Mouse (Mus musculus) layer of hippocampus, adult 9-10 months (tissue): ENCODE measurements around the gene Serpine2.

Source experiments
- DNase-seq: peaks from one replicate; pipeline ENCODE4 v3.0.0; 2022; ENCODE audit warnings: low spot score

Serpine2 gene

DNA sequence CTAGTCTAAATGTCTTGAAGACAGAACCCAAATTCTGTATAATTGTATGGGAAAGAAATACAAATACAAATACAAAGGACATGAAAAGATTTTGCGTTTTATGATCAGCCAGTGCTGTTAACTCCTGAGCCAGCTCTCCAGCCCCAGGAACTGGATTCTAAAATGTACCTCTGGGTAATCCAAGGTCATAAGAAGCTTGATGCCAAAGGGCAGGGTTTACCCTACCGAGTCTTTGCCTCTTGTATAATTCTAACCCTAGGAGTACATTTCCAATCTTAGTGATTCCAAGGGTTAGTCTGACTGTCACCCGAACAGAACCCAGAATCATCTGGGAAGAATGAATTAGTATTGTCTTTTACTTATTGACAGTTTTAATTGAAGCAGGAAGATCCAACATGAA lies 45.5 kb downstream of the Serpine2 start:
- no peak for DNase-seq

DNA sequence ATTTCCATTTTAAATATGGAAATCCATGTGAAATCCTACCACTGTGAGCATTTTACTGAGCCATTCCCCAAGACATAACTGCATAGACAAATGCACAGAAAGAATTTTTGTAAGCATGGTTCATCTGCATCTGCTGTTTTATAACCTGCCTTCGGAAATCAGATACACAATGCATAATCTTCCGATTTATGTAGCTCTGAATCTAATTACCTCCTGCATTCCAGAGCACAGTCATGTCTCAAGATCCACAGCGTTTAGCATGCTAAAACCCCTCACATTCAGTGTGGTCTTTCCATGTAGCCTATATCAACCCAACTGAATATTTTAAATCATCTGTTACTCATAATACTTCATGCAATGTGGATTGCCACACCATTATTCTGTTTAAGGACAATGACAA lies 51.5 kb downstream of the Serpine2 start:
- DNase-seq: no peak

DNA sequence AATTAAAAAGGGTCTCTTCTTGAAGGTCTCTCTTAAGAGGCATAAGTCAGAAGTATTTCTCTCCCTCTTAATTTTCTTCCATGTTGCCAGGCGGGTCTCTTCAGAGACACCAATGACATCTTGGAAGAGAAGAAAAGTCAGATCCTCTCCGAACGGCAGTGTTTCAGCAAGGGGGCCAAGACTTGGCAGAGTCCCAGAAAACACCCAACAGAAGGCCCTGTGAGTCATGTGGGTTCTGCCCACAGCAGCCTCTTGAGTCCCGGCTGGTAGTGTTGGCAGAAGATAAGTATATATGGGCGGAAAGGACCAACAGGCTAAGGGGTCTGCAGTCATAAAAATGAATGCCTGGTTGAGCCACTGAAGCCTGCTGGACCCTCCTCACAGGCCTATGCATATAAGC lies 54.1 kb downstream of the Serpine2 start:
- DNase-seq: no peak

DNA sequence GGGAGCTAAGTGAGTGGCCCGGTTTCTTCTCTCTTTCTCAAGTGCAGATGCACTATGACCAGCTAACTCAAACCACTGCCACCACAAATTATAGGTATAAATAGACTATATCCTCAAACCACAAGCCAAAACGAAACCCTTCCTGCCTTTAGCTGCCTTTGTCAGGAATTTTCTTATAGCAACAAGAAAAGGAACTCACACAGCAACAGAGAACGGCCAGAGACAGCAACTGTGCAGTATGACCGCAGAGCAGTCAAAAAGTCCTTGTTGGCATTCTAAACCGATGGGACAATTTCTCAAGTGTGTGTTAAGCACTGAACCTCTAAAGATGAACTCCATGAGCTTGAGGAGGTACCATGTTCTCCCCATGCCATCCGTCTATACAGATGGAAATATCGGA lies 57.4 kb downstream of the Serpine2 start:
- no peak for DNase-seq

DNA sequence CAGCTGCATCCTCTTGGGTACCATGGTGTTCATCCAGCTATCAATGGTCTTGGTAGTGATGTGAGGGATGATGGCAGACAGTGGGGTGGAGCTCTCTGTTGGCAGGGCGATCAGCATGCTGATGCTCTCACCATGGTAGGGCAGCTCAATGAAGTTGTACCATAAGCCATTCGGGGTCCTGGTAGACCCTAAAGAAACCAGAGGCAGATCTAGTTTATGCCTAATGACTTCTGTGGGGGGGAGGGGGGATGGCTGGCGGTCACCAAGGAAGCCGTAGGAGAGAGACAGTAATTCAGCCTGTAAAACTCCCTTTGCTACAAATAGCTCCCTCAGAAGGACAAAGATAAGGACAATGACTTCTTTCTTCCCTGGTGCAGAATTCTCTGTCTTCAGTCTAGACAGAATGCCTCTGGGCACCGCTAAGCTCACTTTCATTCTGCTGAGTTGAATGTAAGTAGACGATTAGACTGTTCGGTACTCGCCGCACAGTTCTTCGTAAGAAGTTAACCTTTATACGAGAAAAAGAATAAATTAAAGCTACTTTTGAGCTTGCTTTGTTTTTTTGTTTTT lies 58.0 kb downstream of the Serpine2 start:
- DNase-seq: no peak

DNA sequence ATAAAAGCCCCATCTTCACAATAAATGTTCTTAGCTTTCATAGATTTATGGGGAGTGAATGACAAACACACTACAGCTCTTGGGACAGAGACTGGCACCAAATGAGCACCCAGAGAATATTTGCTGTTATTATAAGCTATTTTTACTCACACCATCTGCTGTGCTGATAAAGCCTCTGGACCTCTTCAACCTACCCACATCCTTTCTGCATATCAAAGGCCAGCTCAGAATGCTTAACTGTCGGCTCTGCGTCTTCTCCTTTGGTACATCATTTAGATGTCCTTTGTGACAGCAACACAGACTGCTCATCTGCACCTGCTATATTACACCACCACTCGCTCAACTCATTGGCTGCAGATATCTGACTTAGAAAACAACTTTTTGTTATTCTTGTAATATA lies 63.9 kb downstream of the Serpine2 start:
- no peak for DNase-seq

DNA sequence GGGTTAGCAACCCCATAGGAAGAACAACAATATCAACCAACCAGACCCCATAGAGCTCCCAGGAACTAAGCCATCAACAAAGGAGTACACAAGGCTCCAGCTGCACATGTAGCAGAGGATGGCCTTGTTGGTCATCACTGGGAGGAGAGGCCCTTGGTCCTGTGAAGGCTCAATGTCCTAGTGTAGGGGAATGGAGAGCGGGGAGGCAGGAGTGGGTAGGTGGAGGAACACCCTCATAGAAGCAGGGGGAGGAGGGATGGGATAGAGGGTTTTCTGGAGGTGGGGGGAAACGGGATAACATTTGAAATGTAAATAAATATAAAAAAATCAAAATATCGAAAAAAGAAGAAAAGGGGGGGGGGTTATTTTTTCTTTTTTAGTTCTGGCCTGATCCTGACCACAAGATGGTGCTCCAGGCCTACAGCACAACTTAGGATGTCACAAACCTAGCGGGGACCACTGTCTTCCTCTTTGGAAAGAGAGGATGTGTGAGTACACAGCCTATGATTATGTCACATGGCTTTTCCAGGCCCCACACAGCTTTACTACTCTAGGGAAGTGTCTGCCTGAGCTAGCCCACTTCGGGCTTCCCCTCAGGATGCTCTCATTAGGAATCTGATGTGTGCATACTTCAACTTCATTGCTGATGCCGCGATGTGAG lies 74.6 kb downstream of the Serpine2 start:
- no peak for DNase-seq

DNA sequence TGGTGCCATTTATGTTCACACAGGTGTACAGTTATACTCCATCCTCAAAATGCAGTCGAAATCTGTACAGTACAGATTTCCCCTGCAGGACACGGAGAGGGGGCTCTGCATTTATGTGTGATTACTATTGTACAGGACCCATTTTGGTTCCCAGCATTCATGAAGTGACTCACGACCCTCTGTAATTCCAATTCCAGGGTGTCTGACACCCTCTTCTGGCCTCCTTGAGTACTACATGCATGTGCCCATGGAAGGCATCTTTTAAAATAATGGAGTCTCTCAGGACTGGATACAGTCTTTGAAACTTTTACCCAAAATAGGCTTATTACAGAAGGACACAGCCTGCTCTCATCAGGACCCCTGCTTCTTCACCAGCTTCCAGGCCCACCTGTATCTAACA lies 78.5 kb downstream of the Serpine2 start:
- DNase-seq: no peak

DNA sequence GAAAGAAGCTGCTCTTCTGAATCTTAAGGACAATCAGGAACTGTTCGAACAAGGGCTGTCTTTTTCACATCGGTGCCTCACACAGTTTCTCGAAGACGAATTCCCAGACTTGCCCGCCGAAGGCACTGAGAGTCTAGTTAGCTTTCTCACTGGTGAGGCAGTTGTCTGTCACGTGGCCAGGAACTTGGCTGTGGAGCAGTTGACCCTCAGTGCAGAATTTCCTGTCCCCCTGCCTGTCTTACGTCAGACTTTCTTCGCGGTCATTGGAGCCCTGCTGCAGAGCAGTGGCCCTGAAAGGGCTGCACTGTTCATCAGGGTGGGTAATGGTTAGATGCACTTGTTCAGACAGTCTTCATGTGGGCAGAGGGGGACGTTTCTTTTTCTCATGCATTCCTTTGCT lies 83.0 kb downstream of the Serpine2 start:
- no peak for DNase-seq

DNA sequence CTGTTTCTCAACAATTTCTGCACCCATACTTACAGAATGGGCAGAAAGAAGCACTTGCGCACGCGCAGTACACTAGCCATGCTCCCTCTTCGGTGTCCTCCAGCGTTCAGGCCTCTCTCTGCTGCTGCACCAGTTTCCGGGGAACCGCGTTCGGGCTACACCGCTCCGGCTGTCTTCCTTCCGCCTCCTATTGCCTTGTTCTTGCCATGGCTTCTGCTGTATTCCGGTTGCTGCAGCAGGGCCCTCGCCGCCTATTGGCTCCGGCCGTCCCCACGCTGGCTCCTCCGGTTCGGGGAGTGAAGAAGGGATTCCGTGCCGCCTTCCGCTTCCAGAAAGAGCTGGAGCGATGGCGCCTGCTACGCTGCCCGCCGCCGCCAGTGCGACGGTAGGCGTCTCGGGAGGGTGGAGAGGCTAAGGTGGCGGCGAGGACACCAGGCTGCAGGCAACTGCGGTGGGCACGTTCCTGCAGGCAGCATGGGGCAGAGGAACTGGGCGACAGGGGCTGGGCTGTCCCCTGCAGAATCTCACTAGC lies 85.0 kb downstream of the Serpine2 start, which contains the start of the genes Mrpl44 and Wdfy1:
Mrpl44 (plus strand) TSS at position 92 of the 532 bp plus-strand sequence.
Wdfy1 (minus strand) TSS at position 217 of the 532 bp plus-strand sequence.
- DNase-seq: peak; percentile 98

DNA sequence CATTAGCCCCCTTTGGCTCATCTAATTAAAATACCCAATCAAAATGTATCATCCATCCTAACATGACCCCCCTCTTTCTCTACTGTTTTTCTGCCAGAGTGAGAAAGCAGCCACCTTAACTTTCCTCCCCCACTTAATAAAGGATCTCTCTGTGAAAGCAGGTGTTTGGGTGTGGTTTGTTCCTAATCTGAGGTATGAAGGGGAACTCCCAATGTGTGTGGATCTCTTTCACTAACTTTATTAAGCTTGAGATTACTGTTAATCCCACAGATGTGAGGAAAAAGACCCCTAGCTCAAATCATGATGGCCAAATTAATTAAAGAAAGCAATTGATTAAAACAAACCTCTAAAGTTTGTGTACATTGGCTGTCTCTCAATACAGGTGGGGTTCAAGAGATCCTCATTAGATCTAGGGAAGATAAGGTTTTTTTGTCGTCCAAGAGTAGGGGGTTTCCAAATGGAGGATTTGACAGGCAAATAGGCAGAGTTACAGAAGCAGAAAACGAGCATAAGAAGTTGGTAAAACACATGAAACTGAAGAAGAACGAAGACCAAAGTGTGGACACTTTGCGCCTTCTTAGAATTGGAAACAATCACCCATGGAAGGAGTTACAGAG lies 86.7 kb downstream of the Serpine2 start:
- DNase-seq: no peak

DNA sequence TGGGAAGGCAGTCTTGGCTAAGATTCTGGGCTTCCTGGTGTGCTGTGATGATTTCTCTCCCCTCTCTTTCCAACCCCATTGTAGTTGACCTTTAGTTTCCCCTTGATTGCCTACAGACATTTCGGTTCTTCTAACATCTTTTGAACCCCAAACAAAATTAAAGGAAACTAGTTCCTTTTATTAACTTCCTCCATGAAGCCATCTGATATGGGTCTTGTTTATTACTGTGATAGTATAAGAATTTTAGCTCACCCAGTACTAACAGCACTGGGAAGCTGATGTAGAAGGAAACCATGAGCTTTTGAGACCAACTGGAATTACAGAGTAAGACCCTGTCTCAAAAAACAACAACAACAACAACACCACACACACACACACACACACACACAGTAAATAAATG lies 92.7 kb downstream of the Serpine2 start:
- DNase-seq: no peak

DNA sequence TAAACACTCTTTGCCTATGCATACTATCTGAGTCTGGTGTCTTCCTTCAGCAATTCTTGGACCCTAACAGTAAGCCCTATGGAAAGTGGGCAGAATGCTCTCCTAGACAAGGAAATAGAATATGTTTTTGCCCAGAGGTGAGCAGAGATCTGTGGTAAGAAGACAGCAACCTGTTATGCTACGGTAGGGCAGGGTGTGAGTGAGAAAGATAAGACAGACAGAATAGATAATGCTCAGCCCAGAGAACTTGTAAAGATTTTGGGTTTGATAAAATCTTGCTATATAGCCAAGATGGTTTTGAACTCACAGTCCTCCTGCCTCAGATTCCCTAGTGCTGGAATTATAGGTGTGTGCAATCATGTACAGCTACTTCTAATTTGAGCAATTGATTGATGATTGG lies 96.5 kb downstream of the Serpine2 start:
- no peak for DNase-seq

DNA sequence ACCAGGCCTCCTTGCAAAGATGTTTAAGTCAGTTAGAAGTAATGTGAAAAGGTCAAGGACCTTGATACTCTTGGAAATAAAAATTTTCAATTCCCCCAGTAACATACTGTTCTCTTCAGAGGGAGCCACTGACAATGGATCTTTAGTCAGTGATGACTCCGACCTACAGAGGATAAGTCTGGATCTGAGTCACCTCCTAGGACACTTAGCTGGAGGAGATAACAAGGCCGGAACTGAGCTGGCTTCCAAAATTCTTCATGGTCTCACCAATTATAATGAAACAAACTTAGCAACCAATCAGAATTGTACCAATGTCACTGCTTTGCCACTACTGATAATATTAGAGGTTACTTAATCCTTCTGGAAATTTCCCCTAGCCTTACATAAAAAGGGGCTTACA lies 96.9 kb downstream of the Serpine2 start:
- DNase-seq: no peak

DNA sequence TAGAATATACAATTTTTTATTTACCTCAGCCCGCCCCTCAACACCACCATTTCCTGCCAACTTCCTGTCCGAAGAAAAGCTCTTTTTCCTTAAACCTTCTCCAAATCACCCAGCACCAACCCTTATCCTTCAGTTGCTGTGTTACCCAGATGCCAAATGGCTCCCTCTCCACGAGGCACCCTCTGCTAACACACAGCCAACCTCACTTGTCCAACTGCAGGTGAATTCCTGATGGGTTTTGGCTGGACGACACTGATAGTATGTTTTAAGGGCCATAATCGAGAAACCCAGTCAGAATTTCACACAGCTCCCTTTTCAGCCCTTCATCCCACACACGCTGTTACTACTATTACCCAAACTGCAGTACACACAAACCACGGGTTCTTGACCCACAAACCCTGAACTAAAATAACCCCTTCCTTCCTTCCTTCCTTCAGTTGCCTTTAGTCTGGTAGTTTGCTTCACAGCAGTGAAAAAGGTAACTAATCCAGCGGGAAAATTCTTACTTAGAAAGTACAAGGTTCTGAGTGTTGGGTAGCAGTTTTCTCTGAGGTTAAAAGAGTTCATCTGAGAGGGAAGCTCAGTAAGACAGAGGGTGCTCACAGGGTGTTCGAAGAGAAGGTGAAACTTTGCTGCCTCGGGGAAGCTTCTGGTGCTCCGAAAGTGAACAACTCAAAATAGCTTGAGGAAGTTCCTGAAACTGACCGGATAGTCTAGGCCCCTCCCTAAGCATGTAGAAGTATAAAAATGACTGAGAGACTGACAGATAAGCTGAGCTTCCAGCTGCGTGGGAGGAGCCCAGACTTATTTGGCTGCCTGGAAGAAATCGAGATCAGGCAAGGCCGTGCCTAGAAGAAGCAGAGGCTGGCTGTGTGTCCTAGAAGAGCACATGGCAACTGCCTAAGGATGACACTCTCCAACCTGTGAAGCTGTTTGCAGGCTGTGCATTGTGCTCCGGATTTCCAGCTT lies 98.4 kb downstream of the Serpine2 start:
- no peak for DNase-seq

DNA sequence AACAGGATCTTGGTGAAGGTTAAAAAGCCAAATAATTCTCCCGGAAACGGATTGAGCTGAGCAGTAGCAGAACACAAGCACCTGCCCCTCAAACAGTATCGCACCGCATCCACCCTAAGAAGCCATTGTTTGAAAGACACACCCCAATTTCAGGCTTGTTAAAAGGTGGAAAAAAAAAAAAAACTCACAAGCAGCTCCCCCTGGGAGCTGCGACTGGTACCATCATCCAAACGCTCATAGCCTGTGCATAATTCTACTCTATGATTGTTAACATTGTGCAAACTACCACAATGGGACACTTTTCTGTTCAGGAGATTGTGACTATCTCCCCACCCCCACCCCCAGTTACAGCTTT lies 99.1 kb downstream of the Serpine2 start:
- DNase-seq: no peak

DNA sequence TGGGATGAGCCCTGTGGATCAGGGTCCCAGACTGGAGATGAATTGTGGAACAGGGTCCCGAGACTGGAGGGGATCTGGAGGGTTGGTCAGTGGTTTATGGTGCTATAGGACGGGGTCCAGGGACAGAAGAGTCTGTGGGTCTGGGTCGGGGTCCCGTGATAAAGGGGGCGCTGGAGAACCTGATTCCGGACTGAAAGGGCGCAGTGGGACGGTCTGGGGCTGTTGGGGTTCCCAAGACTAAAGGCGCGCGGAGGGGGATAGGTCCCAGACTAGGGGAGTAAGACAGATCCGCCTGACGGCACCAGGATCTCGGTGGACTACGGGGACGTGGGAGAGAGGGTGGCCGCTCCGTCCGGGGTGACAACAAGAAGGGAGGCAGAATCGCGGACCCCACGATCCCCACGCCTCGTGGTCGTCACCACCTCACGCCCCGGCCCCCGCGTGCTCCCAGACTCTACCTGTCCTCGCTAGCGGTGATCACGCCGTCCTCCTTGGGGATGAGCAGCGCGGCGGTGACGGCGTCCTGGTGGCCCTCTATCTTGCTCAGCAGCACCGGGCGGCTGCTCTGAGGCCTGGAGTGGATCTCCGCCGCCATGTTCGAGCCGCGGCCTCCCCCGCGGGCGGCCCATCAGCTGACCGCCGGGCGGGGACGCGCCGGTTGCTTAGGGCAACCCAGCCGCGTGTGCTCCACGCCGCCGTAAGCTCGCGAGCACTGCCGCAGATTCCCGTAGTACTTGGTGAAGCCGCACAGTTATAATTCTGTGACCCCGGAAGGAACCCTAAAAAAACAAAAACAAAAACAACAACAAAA lies 99.7 kb downstream of the Serpine2 start:
- DNase-seq: peak; percentile 45

DNA sequence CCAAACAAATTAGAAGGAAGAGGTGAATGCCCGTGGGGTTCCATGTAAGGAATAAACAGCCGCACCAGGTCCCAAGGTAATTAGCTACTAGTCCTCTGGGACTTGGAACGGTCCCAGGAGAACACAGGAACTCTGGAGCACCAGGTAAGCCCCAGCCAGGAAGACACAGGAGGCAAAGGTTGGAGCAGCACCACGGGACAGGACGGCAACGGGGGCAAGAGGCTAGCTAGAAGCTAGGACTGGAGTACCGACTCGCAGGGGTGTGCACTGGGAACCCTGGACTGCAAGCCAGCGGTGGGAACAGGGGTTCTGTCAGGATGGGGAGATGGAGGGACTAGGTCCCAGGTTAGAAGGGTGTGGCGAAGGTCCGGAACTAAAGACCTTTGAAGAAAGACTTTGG lies 100.3 kb downstream of the Serpine2 start:
- no peak for DNase-seq

DNA sequence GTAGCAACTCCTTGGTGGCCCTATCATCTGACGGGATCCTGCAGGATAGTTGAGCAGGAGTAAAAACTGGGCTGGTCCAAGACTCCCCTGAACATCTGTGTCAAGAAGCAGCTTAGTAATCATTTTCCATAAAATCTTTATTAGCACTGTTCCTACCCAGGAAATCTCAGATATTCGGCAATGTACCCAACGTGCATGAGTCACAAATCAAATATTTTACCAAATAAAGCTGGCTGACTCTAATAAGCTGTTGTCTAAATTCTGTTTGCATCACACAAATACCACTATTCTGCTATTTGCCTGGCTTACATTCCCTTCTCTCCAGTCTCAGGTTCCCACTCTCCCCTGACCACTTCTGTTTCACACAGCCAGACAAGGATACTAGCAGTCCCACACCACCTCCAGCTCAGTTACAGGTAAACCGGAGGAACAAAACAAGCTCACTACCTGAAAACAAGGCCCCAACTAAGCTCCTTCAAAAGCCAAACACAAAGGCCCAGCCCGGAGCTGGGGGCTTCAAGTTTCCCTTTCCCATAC lies 101.5 kb downstream of the Serpine2 start:
- DNase-seq: no peak

DNA sequence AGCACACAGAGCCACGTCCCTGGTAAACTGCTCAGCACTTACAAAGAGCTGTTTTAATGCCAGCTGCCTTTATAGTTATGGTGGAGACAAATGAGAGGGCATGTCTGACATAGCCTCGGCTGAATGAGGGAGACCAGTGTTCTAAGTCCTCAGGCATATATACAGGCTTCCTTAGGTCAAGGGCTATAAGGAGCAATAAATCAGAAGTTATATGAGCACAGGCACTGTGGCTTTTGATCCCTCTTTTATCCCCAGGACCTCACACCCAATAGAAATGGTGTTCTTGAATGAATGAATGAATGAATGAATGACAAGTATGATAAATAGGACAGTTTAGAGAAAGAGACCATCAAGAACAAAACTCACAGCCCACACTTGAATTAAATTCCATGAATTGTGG lies 102.0 kb downstream of the Serpine2 start:
- no peak for DNase-seq

DNA sequence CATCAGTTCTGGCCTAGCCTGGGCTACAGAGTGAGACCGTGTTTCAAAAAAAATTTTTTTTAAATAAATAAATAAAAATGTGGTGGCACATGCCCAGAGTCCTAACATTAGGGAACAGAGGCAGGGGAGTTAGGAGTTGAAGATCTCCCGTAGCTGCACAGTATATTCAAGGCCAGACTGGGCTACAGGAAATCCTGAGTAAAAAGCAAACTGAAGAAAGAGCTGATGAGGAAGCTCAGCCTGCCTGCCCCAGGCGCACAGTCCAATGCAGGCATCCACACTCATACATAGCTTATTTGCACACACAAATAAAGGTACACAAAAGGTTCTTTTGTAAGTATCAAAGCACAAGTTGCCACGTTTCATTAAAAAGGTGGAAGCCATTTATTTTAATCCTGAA lies 103.4 kb downstream of the Serpine2 start:
- no peak for DNase-seq
